Mouse (Mus musculus) lung, adult 2 months (tissue): ENCODE measurements around the gene Jdp2. TPM values are rescaled to one million over a fixed set of nuclear protein-coding genes. Genes with fewer than 3 reads are reported as not detected.

Experiments
- DNase-seq: peaks from one replicate; pipeline ENCODE4 v3.0.0; 2022
- H3K4me1 ChIP-seq: fragments of 200-500 bp; 2 replicates; pipeline ENCODE4 v1.6.1; 2011; ENCODE audit warnings: low read length; ENCODE audit not compliant: control insufficient read depth, insufficient read depth
- H3K4me3 ChIP-seq: fragments of 200-500 bp; replicated peaks from 2 replicates; pipeline ENCODE3; 2011; ENCODE audit warnings: low read depth, mild to moderate bottlenecking, control low read depth, low read length; ENCODE audit errors: extremely low read depth
- CTCF ChIP-seq: fragments of 200-500 bp; IDR thresholded peaks from 2 replicates; pipeline ENCODE4 v1.5.1; 2011; ENCODE audit warnings: mild to moderate bottlenecking, low read length, control low read depth; ENCODE audit not compliant: insufficient read depth
- POLR2A ChIP-seq: fragments of 200-500 bp; IDR thresholded peaks from 2 replicates; pipeline ENCODE4 v1.6.1; 2011; ENCODE audit warnings: low read depth, mild to moderate bottlenecking, control low read depth, low read length, borderline replicate concordance; ENCODE audit errors: extremely low read depth
- WGBS: fragments of 180-500 bp; shearing (Covaris S2); methylation state at CpG from one replicate; pipeline ENCODE4 v1.1.7; 2018; 5-methylcytosine and 5-hydroxymethylcytosine counted together
- polyA plus RNA-seq: library from polyadenylated mRNA; depleted of rRNA; stranded (reverse); fragments of >200 nt; gene quantifications from 2 replicates; pipeline ENCODE4 v1.2.3, GENCODE M21; 2012

Gene Jdp2
- polyA plus RNA-seq, 1 experiment: 21.6 TPM

GRCm38 (mm10) chr12:85615486-85615885 is 16.7 kb downstream of the Jdp2 start:
- Histone ChIP-seq H3K4me1 (no peaks in the 10 kb centered on the region; the same call in 1 of the 2 replicates), H3K4me3 (no peak overlapping the region)
- TF ChIP-seq CTCF (no peak), POLR2A (no peak)
- WGBS: 74% methylated on average over 8 of the region's 8 CpGs
- no peak for DNase-seq

- DNase-seq: no peak
- H3K4me1 ChIP-seq: no peaks in the 10 kb centered on the region; the same call in 1 of the 2 replicates
- TF ChIP-seq CTCF (no peak), POLR2A (no peak)
- H3K4me3 ChIP-seq: no peak overlapping the region
- WGBS: 85% methylated on average over 9 of the region's 9 CpGs
Measured at GRCm38 (mm10) chr12:85617885-85618284, 19.1 kb downstream of the Jdp2 start.

DNA sequence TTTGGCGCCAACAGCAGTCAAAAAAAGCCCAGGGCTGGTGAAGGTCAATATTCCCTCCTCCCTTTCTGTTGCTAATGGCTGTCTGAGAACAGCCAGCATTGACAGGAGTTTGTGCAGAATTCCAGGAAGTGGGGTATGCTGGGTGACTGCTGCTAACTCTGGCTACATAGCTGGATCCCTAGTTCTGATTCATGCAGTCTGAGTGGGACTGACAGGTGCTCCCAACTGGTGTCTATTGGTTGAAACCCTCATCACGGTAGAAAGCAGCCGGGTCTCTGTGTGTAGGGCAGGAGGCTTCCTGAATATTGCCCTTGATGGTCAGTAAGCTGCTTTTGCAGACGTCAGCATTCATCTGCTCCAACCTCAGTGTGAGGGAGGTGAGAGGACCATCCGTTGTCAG is 19.6 kb downstream of the Jdp2 start:
- Histone ChIP-seq H3K4me3 (no peak overlapping the region), H3K4me1 (peaks cover 2% of the 10 kb centered on the region; the same call in 1 of the 2 replicates)
- 81% methylated on average over 5 of the region's 5 CpGs for WGBS
- DNase-seq: no peak
- no peak for TF ChIP-seq POLR2A
- TF ChIP-seq CTCF: no peak

DNA sequence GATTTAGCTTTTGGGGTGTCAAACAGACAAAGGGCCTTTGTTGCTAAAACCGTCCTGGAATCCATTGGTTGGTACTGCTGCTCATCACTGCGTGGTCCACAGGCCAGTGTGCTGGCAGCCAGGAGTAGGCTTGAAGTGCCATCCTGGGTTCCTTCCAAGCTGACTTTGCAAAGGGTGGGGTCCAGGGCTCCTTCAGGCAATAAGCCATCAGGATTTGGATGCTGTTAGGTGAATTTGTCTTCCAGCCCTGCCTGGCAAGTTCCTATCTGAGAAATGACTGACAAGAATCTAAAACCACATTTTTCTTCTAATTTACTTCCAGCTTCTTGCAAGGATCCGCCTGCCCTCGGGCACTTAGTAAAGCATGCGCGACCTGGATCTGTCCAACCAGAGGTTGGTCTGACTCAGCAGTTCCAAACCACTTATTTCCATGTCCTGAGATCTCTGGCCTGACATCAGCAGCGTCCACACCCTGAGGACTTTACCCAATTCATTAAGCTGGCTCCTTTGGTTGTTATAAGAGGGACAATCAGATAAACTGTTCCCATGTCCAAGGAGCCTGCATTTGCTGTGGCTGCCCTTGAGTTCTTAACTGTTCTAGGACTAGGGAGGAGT is 20.6 kb downstream of the Jdp2 start:
- DNase-seq: no peak
- WGBS: 61% methylated on average over 7 of the region's 7 CpGs
- Histone ChIP-seq H3K4me3 (no peak overlapping the region), H3K4me1 (peaks cover 8% of the 10 kb centered on the region)
- TF ChIP-seq CTCF (no peak), POLR2A (no peak)

- DNase-seq: no peak
- 68% methylated on average over 11 of the region's 11 CpGs for WGBS
- Histone ChIP-seq H3K4me1 (peaks cover 11% of the 10 kb centered on the region), H3K4me3 (no peak overlapping the region)
- TF ChIP-seq CTCF: no peak
Measured at GRCm38 (mm10) chr12:85619898-85620443, 21.1 kb downstream of the Jdp2 start.

GRCm38 (mm10) chr12:85621027-85621426 is 22.2 kb downstream of the Jdp2 start:
- TF ChIP-seq POLR2A (no peak), CTCF (no peak)
- peaks cover 11% of the 10 kb centered on the region for H3K4me1 ChIP-seq
- DNase-seq: no peak
- no peak overlapping the region for H3K4me3 ChIP-seq
- 76% methylated on average over 6 of the region's 6 CpGs for WGBS

GRCm38 (mm10) chr12:85621673-85622072 is 22.8 kb downstream of the Jdp2 start:
- TF ChIP-seq POLR2A (no peak), CTCF (no peak)
- 85% methylated on average over 4 of the region's 4 CpGs for WGBS
- H3K4me1 ChIP-seq: peaks cover 11% of the 10 kb centered on the region
- no peak overlapping the region for H3K4me3 ChIP-seq
- no peak for DNase-seq

GRCm38 (mm10) chr12:85623711-85624110 is 24.9 kb downstream of the Jdp2 start:
- Histone ChIP-seq H3K4me3 (no peak overlapping the region), H3K4me1 (peaks cover 11% of the 10 kb centered on the region)
- WGBS: 28% methylated on average over 3 of the region's 3 CpGs
- DNase-seq: no peak
- TF ChIP-seq POLR2A: no peak
- no peak for TF ChIP-seq CTCF

DNA sequence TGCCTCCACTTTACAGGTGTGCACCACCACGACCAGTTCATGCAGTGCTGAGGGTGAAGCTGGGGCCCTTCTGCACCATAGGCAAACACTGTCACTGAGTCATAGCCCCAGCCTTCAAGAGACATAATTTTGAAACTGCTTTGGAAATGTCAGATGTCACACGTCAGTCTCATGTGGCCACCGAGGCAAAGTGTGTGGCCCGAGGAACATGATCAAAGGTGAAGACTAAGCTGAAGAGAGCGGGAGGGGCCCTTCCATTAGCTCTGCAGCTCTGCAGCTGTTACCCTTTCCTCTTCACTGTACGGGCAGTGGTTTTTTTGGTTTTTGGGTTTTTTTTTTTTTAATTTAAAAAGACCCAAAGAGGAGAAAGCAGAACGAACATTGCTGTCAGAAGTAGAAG is 25.8 kb downstream of the Jdp2 start:
- Histone ChIP-seq H3K4me3 (no peak overlapping the region), H3K4me1 (peaks cover 14% of the 10 kb centered on the region)
- WGBS: 56% methylated on average over 7 of the region's 7 CpGs
- DNase-seq: no peak
- TF ChIP-seq CTCF (no peak), POLR2A (no peak)

DNA sequence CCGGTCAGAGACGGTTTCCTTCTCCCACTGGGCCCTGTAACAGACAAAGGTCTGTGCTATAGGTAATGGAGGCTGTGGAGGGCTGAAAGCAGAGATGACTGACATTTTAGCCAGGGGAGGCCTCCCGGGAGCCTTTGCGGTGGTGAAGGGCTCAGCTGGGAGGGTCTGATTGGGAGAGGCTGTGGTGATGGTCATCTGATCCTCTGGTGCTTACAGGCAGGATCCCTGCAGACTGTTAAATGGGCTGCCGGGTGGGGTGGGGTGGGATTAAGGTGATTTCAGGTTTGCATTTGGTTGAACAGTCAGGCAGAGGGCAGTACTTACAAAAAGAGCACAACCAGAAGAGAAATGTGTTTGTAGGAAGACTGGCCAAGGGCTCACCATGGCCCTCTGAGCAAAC is 27.0 kb downstream of the Jdp2 start:
- Histone ChIP-seq H3K4me1 (peaks cover 21% of the 10 kb centered on the region), H3K4me3 (no peak overlapping the region)
- DNase-seq: no peak
- 78% methylated on average over 5 of the region's 5 CpGs for WGBS
- TF ChIP-seq POLR2A (no peak), CTCF (no peak)
